Mouse (Mus musculus) urinary bladder, postnatal 4 days (tissue): ENCODE data around the gene Tnni3k.

Source experiments
- DNase-seq, 2 experiments: peaks; one replicate each; pipeline ENCODE4 v3.0.0; 2021 to 2022; ENCODE audit warnings: low spot score in 2 of 2

Gene Tnni3k

DNA sequence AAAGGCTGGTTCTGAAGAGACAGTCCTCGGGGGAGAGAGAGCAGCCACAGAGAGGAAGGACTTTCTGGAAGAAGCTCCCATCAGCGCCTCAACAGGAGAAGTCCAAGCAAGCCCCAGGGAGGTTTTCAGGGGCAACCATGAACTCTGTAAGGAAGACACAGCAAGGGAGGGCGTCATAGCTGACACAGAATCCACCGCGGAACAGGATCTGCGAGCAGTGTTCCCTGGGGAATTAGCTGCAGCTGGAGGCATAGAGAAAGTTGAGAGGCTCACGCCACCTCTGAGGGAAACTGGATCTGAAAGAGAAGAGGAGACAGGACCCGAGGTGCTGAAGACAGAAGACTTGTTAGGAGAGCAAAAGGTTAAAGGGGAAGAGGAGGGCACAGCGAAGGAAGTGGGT, 291.8 kb downstream of the Tnni3k start:
- DNase-seq: no peak

DNA sequence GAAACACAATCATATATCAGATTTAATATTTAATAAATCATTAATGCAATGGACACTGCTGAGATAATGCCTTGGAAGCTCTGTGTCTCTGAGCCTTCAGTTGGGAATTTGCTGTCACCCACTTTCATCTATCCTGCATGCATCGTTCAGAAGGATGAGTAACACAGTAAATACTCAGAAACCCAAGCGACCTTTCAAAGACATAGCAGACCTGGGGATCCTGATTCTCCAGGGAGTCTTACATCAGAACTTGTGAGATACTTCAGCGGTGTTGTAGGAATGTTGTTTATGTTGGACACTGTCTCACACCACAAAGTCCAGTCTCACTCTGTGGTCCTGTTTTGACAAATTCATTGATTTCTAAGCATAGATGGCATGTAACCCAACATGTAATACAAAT, 294.1 kb downstream of the Tnni3k start:
- DNase-seq: no peak

DNA sequence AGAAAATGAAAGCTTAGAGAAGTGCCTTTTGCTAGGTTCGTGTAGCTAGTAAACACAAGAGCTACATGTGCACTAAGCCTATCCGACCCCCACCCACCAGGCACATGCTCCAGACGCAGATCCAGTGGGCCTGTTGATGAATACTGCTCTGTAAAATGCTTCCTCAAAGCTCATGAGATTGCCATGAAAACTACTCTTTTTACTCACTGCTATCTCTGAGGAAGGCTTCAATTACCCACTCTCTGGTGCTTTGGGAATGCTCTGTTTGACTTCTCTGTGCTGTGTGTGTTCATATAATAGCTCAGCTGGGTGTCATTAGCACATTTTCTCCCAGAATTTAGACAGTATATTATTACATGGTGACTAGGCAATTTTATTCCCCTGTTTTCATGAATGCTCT, 297.1 kb downstream of the Tnni3k start:
- DNase-seq: no peak

DNA sequence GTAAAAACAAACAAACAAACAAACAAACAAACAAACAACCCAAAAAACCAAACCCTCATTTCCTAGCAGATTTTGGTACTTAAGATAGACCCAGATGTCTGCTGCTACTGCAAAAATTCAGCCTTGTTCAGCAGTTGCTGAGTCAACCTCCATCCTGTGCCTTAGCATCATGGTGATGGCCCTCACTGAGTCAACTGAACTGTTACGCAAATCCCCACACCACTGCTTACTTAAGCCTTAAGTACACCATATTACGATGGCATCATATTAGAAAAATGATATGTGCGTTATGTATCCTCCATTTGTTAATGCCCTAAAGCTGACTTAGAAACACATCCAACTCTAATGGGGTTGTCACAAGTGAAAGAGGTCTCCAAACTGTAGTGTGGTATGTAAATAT, 300.0 kb downstream of the Tnni3k start:
- DNase-seq: no peak

DNA sequence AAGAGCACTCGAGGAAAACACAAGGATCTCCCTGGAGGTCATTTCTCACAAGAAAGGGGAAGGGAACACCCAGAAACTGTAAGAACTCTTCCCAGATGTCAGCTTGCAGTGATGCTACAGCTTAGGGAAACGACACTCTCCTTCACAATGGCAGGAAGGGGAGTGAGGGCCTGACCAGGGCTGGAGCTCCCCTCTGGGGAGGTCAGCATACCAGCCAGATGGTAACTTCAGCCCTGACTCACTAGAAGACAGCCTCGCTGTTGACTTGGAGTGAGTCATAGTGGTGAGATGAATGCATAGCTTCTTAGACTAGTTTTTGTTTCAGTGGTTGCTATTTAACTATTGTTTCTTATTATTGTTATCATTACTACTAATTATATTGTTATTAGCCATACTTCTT, 300.7 kb downstream of the Tnni3k start:
- DNase-seq: no peak

DNA sequence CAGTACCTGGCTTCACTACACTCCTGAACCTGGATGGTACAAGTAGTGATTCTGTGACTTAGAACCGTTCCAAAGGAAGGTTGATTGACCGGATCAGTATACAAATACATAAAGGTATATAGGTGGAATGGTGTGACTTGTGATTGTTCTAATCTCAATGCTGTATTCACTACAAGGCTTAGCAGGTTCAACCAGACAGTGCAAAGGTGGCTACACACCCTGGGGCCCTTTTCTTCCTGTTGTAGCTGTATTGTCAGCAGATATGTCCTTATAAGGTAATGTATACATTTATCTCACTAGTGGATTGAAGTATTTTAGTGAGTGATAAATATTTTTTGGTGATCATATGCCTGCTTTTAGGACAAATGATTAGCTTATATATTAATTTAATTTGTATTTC, 310.9 kb downstream of the Tnni3k start:
- no peak for DNase-seq

DNA sequence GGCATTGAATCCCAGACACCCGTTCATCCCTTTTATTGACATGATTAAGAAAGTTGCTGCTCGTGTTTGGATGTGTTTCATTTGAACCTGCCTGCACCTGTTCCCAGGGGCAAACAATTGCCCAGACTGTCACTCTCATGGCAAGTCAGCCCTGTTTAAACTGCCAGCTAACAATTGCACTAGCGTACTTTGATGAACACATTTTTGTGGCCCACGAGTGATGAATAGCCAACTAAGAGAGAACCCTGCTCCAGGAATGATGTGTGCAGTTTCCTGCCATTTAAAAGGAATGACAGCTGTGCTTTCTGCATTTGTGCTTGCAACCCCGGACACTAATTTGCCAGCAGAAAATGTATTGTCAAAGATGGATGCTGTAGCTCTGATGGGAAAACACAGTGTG, 312.3 kb downstream of the Tnni3k start:
- DNase-seq: no peak

DNA sequence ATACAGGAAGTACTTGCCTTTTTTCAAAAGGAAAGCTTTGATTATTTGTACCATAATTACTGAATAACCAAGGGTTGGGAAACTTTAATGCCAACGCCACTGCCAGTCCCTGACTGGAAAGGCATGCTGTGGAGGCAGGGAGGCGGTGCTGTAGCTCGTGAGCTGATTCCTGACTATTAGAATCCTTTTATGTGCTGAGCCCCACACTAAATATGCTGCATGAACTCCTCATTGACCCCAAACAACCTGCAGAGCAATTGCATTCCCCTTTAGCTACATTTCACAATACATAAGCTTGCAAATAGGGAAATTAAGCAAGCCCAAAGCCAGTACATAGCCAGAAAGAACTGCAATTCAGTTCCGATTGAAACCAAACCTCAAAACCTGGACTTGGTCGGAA, 313.7 kb downstream of the Tnni3k start:
- DNase-seq: no peak
